14 mouse cellular contexts compared by ENCODE assay signal in genomic region chr7:92424703-92425102, GRCm38 (mm10).
DNase-seq lines count a peak whose midpoint lies in the region; ATAC-seq lines count a peak whose summit lies in the region.
"Had no signal": no experiment of that assay in that cellular context is flagged by ENCODE, and none has a peak within 500 bp of the region (broad histone marks: within the 10 kb centered on the region; RNA-seq: fewer than 3 reads in every experiment).

No protein-coding gene starts in this region.

- ATAC-seq in inflammation-experienced regulatory T-cells, adult 6 months, result no peak
- ATAC-seq: liver, postnatal 0 days; Patski had no signal

- peak; percentile 30 to 41 for DNase-seq in cerebellum, postnatal 10 days
- DNase-seq in cerebellum, adult 18-20 months, result no peak
- peak; percentile 18 for DNase-seq in layer of hippocampus, adult 9-11 months
- no peak for DNase-seq in layer of hippocampus, adult 9-10 months (ENCODE audit: low spot score)
- peak; percentile 20 for DNase-seq in adipocyte (ENCODE audit: low spot score)
- peak; percentile 32 for DNase-seq in skeletal muscle tissue, adult 2 months (ENCODE audit: low read depth, low spot score)
- no peak for DNase-seq in adrenal gland, postnatal 10 days
- DNase-seq: cerebellum, postnatal 14 days; heart, postnatal 14 days; liver, postnatal 0 days; lung, postnatal 4 days; right cerebral cortex, postnatal 14 days had no signal

Comparison
In these comparisons a context has a peak if more than half of its experiments do, and no peak if none do; other contexts are left out.
1. DNase-seq: peak in cerebellum, postnatal 10 days (2 of 2), layer of hippocampus, adult 9-11 months (single experiment), adipocyte (single experiment) and skeletal muscle tissue, adult 2 months (single experiment); none in cerebellum, adult 18-20 months (0 of 2), layer of hippocampus, adult 9-10 months (single experiment) and adrenal gland, postnatal 10 days (single experiment).